In genomic region chr4:136173210-136173715, GRCm38 (mm10) we compare ENCODE assay signal across 8 mouse cellular contexts. TPM values are rescaled to one million over a fixed set of nuclear protein-coding genes. Genes with fewer than 3 reads are reported as not detected.
DNase-seq lines count a peak whose midpoint lies in the region; ATAC-seq and TF ChIP-seq lines count a peak whose summit lies in the region.

No protein-coding gene starts in this region.

- peaks cover 28% of the 10 kb centered on the region for H3K79me3 ChIP-seq in C2C12 (ENCODE audit: low read depth)

- 4% methylated on average over 14 of the region's 14 CpGs for WGBS in forebrain, embryonic 15.5 days
- WGBS in liver, postnatal 0 days (ENCODE audit: insufficient replicate concordance), result under 1% methylated on average over 14 of the region's 14 CpGs

- H3K9ac ChIP-seq in forebrain, embryonic 15.5 days (replicated peaks), result peak overlapping the region; percentile 44
- H3K9ac ChIP-seq in liver, postnatal 0 days (replicated peaks), result peak overlapping the region; percentile 96

- H3K4me1 ChIP-seq in forebrain, embryonic 15.5 days, result peaks cover 51% of the 10 kb centered on the region
- H3K4me1 ChIP-seq in liver, postnatal 0 days (ENCODE audit: insufficient read depth), result peaks cover 54% of the 10 kb centered on the region

- peak overlapping the region; percentile 75 for H3K4me3 ChIP-seq in C2C12 (ENCODE audit: insufficient read depth, poor library complexity, severe bottlenecking)
- H3K4me3 ChIP-seq in forebrain, embryonic 15.5 days, result peak overlapping the region; percentile 65
- H3K4me3 ChIP-seq in liver, postnatal 0 days (ENCODE audit: low read depth, low read length), result peak overlapping the region; percentile 79

- H3K27me3 ChIP-seq in C2C12 (ENCODE audit: control insufficient read depth, insufficient read depth, insufficient read length), result no peaks in the 10 kb centered on the region
- no peaks in the 10 kb centered on the region for H3K27me3 ChIP-seq in forebrain, embryonic 15.5 days
- H3K27me3 ChIP-seq in liver, postnatal 0 days (ENCODE audit: insufficient read depth, low read length), result no peaks in the 10 kb centered on the region

- H3K36me3 ChIP-seq in C2C12 (ENCODE audit: control insufficient read depth, insufficient read depth), result peaks cover 12% of the 10 kb centered on the region
- H3K36me3 ChIP-seq in forebrain, embryonic 15.5 days, result no peaks in the 10 kb centered on the region
- H3K36me3 ChIP-seq in liver, postnatal 0 days (replicated peaks; ENCODE audit: insufficient read depth, low read length), result peaks cover 9% of the 10 kb centered on the region

- H3ac ChIP-seq in C2C12 (ENCODE audit: control insufficient read depth, insufficient read length, low read depth), result peak overlapping the region; percentile 75

- peaks cover 47% of the 10 kb centered on the region for H3K79me2 ChIP-seq in C2C12 (ENCODE audit: control insufficient read depth, insufficient read depth)

- peak; percentile 83 for DNase-seq in heart, adult 11 months
- no peak for DNase-seq in heart, postnatal 36 days
- DNase-seq in liver, postnatal 0 days, result peak; percentile 60
- DNase-seq in ovary, postnatal 10 days (ENCODE audit: low spot score), result no peak
- DNase-seq in ovary, adult 18-20 months (ENCODE audit: low spot score), result no peak
- DNase-seq in left cerebral cortex, postnatal 14 days (ENCODE audit: low spot score in 2 of 2), result no peak

- peak; percentile 20; the same call in 1 of the 2 replicates for ATAC-seq in forebrain, embryonic 15.5 days (replicated peaks)
- no peak for ATAC-seq in liver, postnatal 0 days

- TF ChIP-seq CTCF in C2C12 (IDR thresholded peaks at IDR 0.05; ENCODE audit: control insufficient read depth, insufficient read depth, insufficient read length), result no peak
- TF ChIP-seq CTCF in liver, postnatal 0 days (IDR thresholded peaks at IDR 0.05; ENCODE audit: low read depth), result no peak

- H3K4me2 ChIP-seq in forebrain, embryonic 15.5 days (replicated peaks), result peak overlapping the region; percentile 100
- H3K4me2 ChIP-seq in liver, postnatal 0 days (ENCODE audit: low read depth, low read length), result peak overlapping the region; percentile 90

- no peak overlapping the region for H3K27ac ChIP-seq in forebrain, embryonic 15.5 days (replicated peaks)
- peak overlapping the region; percentile 98 for H3K27ac ChIP-seq in liver, postnatal 0 days (ENCODE audit: low read depth)

- H3K9me3 ChIP-seq in forebrain, embryonic 15.5 days, result no peaks in the 10 kb centered on the region
- no peaks in the 10 kb centered on the region for H3K9me3 ChIP-seq in liver, postnatal 0 days (ENCODE audit: low read length)

- TF ChIP-seq EP300 in liver, postnatal 0 days (IDR thresholded peaks at IDR 0.05; ENCODE audit: low read depth), result no peak

- intact Hi-C loops in heart, postnatal 36 days (cut with DNase I), result no loop called here
- intact Hi-C loops in left cerebral cortex, postnatal 14 days (cut with DNase I), result no loop called here

TF ChIP-seq in C2C12, 6 proteins besides CTCF, POLR2A, EP300 and RAD21:
- no peak for TF ChIP-seq MYOD1 (IDR thresholded peaks at IDR 0.05; ENCODE audit: control insufficient read depth, insufficient read length, low read depth)
- no peak for TF ChIP-seq MAX (IDR thresholded peaks at IDR 0.05)

RNA-seq across cellular contexts. Expression of gene E2f2, which starts 1.1 kb away (rescaled TPM):
- 1 to 10 TPM; 1.4 to 2.1 TPM for total RNA-seq in heart, postnatal 36 days (2021)
- 11.5 TPM for polyA plus RNA-seq in C2C12 (2012; fragmentation: generic; extraction: Trizol)
- 5.4 and 6.0 TPM in 2 replicates for polyA plus RNA-seq in forebrain, embryonic 15.5 days (2015; fragmentation: Nextera tagmentation; extraction: Ambion mirVana)
- polyA plus RNA-seq in liver, postnatal 0 days (2015; fragmentation: Nextera tagmentation; extraction: Ambion mirVana), result 48.6 and 50.2 TPM in 2 replicates
- total RNA-seq in left cerebral cortex, postnatal 14 days (2021), result under 1 TPM; 0.90 to 0.93 TPM

RNA-seq across cellular contexts. Expression of gene Id3, which starts 30.0 kb away (rescaled TPM):
- 10 to 100 TPM; 58.1 to 63.9 TPM for total RNA-seq in heart, postnatal 36 days (2021)
- polyA plus RNA-seq in C2C12 (2012; fragmentation: generic; extraction: Trizol), result 780 TPM
- 87.3 and 98.1 TPM in 2 replicates for polyA plus RNA-seq in forebrain, embryonic 15.5 days (2015; fragmentation: Nextera tagmentation; extraction: Ambion mirVana)
- polyA plus RNA-seq in liver, postnatal 0 days (2015; fragmentation: Nextera tagmentation; extraction: Ambion mirVana), result 77.3 and 79.1 TPM in 2 replicates
- 10 to 100 TPM; 30.2 to 53.1 TPM for total RNA-seq in left cerebral cortex, postnatal 14 days (2021)

RNA-seq across cellular contexts. Expression of gene Asap3, which starts 32.9 kb away (rescaled TPM):
- total RNA-seq in heart, postnatal 36 days (2021), result 10 to 100 TPM in 1 of 2 experiments, 1 to 10 TPM in 1; 9.4 to 11.7 TPM
- 3.8 TPM for polyA plus RNA-seq in C2C12 (2012; fragmentation: generic; extraction: Trizol)
- 3.4 and 3.7 TPM in 2 replicates for polyA plus RNA-seq in forebrain, embryonic 15.5 days (2015; fragmentation: Nextera tagmentation; extraction: Ambion mirVana)
- 4.5 and 4.8 TPM in 2 replicates for polyA plus RNA-seq in liver, postnatal 0 days (2015; fragmentation: Nextera tagmentation; extraction: Ambion mirVana)
- total RNA-seq in left cerebral cortex, postnatal 14 days (2021), result 1 to 10 TPM; 3.9 to 4.2 TPM

Comparison
In these comparisons a context has a peak if more than half of its experiments do, and no peak if none do; other contexts are left out.
1. DNase-seq: peak in heart, adult 11 months (single experiment) and liver, postnatal 0 days (single experiment); none in heart, postnatal 36 days (0 of 2), ovary, postnatal 10 days (single experiment), ovary, adult 18-20 months (single experiment) and left cerebral cortex, postnatal 14 days (0 of 2).
2. Peak in every context shown above with its lines, with median percentiles within 50 percentile points of each other: H3K4me3 ChIP-seq.